Mouse (Mus musculus) hindbrain, postnatal 0 days (tissue): Measurements from ENCODE around the gene Cyp26c1. TPM values are rescaled to one million over a fixed set of nuclear protein-coding genes. Genes with fewer than 3 reads are reported as not detected.

Experiments
- ATAC-seq: fragments of 200-750 bp; cut with Nextera tagmentation; 2 replicates; pipeline ENCODE4 v1.8.0; 2017; ENCODE audit warnings: mild to moderate bottlenecking, moderate TSS enrichment, moderate library complexity
- DNase-seq: peaks from one replicate; pipeline ENCODE4 v3.0.0-alpha.2; 2015; ENCODE audit warnings: low spot score
- H3K27ac ChIP-seq: fragments of 300-500 bp; sonication (generic); 2 replicates; pipeline ENCODE4 v1.5.1; 2014; ENCODE audit warnings: mild to moderate bottlenecking
- H3K27me3 ChIP-seq: fragments of 300-500 bp; sonication (generic); 2 replicates; pipeline ENCODE4 v1.6.1; 2014; ENCODE audit warnings: low read length, mixed read lengths; ENCODE audit not compliant: insufficient read depth
- H3K36me3 ChIP-seq: fragments of 300-500 bp; sonication (generic); 2 replicates; pipeline ENCODE4 v1.6.1; 2014; ENCODE audit warnings: low read length, mixed read lengths; ENCODE audit not compliant: insufficient read depth
- H3K4me1 ChIP-seq: fragments of 300-500 bp; sonication (generic); 2 replicates; pipeline ENCODE4 v1.6.1; 2014; ENCODE audit warnings: antibody characterized with exemption, low read length, mixed read lengths; ENCODE audit not compliant: insufficient read depth
- H3K4me2 ChIP-seq: fragments of 300-500 bp; sonication (generic); 2 replicates; pipeline ENCODE4 v1.6.1; 2014; ENCODE audit warnings: low read depth, mild to moderate bottlenecking, low read length, moderate library complexity, mixed read lengths
- H3K4me3 ChIP-seq: fragments of 300-500 bp; sonication (generic); 2 replicates; pipeline ENCODE4 v1.5.1; 2014; ENCODE audit warnings: low read length
- H3K9ac ChIP-seq: fragments of 300-500 bp; sonication (generic); replicated peaks from 2 replicates; pipeline ENCODE4 v1.6.1; 2014; ENCODE audit warnings: mild to moderate bottlenecking, low read length, moderate library complexity, mixed read lengths
- H3K9me3 ChIP-seq: fragments of 300-500 bp; sonication (generic); 2 replicates; pipeline ENCODE4 v1.6.1; 2016; ENCODE audit warnings: low read length, mixed read lengths
- CTCF ChIP-seq: IDR thresholded peaks from 2 replicates; pipeline ENCODE4 v1.5.1; 2016; ENCODE audit warnings: antibody characterized with exemption, control low read depth, low read depth
- WGBS: fragments of 180-500 bp; shearing (Covaris S2); extraction: QIAGEN DNeasy Blood & Tissue Kit; methylation state at CpG from one replicate; pipeline ENCODE4 v1.1.7; 2014; 5-methylcytosine and 5-hydroxymethylcytosine counted together
- polyA plus RNA-seq: library from polyadenylated mRNA; unstranded; fragments of >200 nt; fragmentation: Nextera tagmentation; extraction: Ambion mirVana; gene quantifications from 2 replicates; pipeline ENCODE4 v1.2.1, GENCODE M21; 2015
- total RNA-seq: library from RNA; depleted of rRNA; stranded (reverse); fragments of >200 nt; gene quantifications from 2 replicates; pipeline ENCODE4 v1.2.3, GENCODE M21; 2014; rRNA removed

The Cyp26c1 gene
- total and polyA plus RNA-seq, 2 experiments from 2014 or later, result not detected

GRCm38 (mm10) chr19:37738575-37738974 is 53.2 kb downstream of the Cyp26c1 start:
- DNase-seq (no peak), ATAC-seq (no peak)
- H3K4me2 ChIP-seq, result no peak overlapping the region
- H3K9me3 ChIP-seq, result no peaks in the 10 kb centered on the region
- H3K9ac ChIP-seq, result no peak overlapping the region
- no peaks in the 10 kb centered on the region for H3K27me3 ChIP-seq
- WGBS, result 96% methylated on average over 3 of the region's 3 CpGs
- H3K4me3 ChIP-seq, result no peak overlapping the region
- H3K4me1 ChIP-seq, result no peaks in the 10 kb centered on the region
- H3K36me3 ChIP-seq, result no peaks in the 10 kb centered on the region
- TF ChIP-seq CTCF, result no peak
- no peak overlapping the region for H3K27ac ChIP-seq

- DNase-seq, result no peak
- Histone ChIP-seq H3K9ac (no peak overlapping the region), H3K4me1 (no peaks in the 10 kb centered on the region), H3K27me3 (no peaks in the 10 kb centered on the region), H3K36me3 (no peaks in the 10 kb centered on the region), H3K4me3 (no peak overlapping the region), H3K4me2 (no peak overlapping the region), H3K9me3 (no peaks in the 10 kb centered on the region), H3K27ac (no peak overlapping the region)
- no peak for ATAC-seq
- 85% methylated on average over 7 of the region's 7 CpGs for WGBS
- TF ChIP-seq CTCF, result no peak
Measured at GRCm38 (mm10) chr19:37740043-37740442, 54.7 kb downstream of the Cyp26c1 start.

Other genes starting within 250 kb of the Cyp26c1 start
- 18.4 and 18.9 TPM in 2 replicates for gene Exoc6, start 135.2 kb upstream of the Cyp26c1 start, total RNA-seq
- 18.6 and 18.8 TPM in 2 replicates for gene Exoc6, start 135.2 kb upstream of the Cyp26c1 start, polyA plus RNA-seq
- 0.11 TPM in 1 of 2 replicates, not detected in the other for gene Cyp26a1, start 12.2 kb downstream of the Cyp26c1 start, total RNA-seq
- not detected in 2 replicates for gene Cyp26a1, start 12.2 kb downstream of the Cyp26c1 start, polyA plus RNA-seq